In genomic region chr7:43358556-43358955, GRCm38 (mm10) we compare ENCODE assay signal across 13 mouse cellular contexts. TPM values are rescaled to one million over a fixed set of nuclear protein-coding genes. Genes with fewer than 3 reads are reported as not detected.
"Had no signal": no experiment of that assay in that cellular context is flagged by ENCODE, and none has a peak within 500 bp of the region (broad histone marks: within the 10 kb centered on the region; RNA-seq: fewer than 3 reads in every experiment).

No protein-coding gene starts in this region.

- H3K36me3 ChIP-seq: limb, embryonic 12.5 days; lung, embryonic 15.5 days; midbrain, embryonic 12.5 days had no signal

- H3K9ac ChIP-seq: limb, embryonic 12.5 days; lung, embryonic 15.5 days; midbrain, embryonic 12.5 days had no signal

- DNase-seq: kidney, adult 9 months; kidney, postnatal 10 days; kidney, postnatal 4 days; layer of hippocampus, postnatal 36 days; right cerebral cortex, postnatal 14 days; thymus, postnatal 4 days had no signal

- H3K4me2 ChIP-seq: limb, embryonic 12.5 days; liver, embryonic 11.5 days; lung, embryonic 15.5 days; midbrain, embryonic 12.5 days had no signal

- H3K9me3 ChIP-seq: limb, embryonic 12.5 days; lung, embryonic 15.5 days; midbrain, embryonic 12.5 days had no signal

- H3K27me3 ChIP-seq: limb, embryonic 12.5 days; lung, embryonic 15.5 days; midbrain, embryonic 12.5 days had no signal

- H3K4me3 ChIP-seq: limb, embryonic 12.5 days; lung, embryonic 15.5 days; midbrain, embryonic 12.5 days had no signal

- H3K27ac ChIP-seq: limb, embryonic 12.5 days; lung, embryonic 15.5 days; midbrain, embryonic 12.5 days had no signal

- ATAC-seq: intestine, postnatal 0 days had no signal

- H3K4me1 ChIP-seq: lung, embryonic 15.5 days had no signal

RNA-seq across cellular contexts. Expression of gene Siglecg, which starts 49.4 kb away (rescaled TPM):
- total RNA-seq: layer of hippocampus, postnatal 36 days had no signal
- polyA plus RNA-seq: limb, embryonic 12.5 days; midbrain, embryonic 12.5 days; midbrain, postnatal 0 days; neural tube, embryonic 14.5 days had no signal
